Mouse (Mus musculus): ENCODE measurements around the gene Lmtk2. TPM values are rescaled to one million over a fixed set of nuclear protein-coding genes. Genes with fewer than 3 reads are reported as not detected.

The Lmtk2 gene
- total RNA-seq, 2 experiments from 2014 or later, result 23.7 to 25.8 TPM

DNA sequence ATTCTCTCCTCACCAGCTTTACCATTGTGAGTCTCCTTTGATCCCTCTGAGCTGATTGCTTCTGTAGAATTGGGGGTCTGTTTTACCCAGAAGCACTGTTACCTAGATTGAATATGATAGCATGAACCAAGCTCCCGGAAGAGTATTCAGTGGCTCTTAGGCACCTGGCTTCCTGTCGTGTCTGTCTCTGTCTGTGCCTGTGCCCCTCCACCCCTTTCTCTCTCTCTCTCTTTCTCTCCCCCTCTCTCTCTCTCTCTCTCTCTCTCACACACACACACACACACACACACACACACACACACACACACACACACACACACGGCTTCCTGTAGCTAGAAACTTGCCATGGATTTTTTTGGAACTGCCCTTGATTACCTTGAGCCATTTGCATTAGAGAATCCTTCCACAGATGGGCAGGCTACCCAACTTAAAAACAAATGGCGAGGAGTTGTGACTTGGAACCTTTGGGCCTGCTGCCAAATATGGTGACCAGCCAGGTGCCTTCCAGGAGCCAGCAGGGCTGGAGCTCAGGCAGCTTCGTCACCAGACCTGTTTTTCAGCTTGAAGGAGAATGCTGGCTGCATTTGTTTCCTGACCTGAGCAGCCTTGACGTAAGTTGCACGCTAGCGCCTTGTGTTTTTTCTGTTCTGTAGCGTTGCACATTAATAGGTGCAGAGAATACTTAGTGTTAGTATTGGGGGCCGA is 62.7 kb downstream of the Lmtk2 start:
- DNase-seq (ENCODE audit: low spot score), result no peak
- intact Hi-C loops (cut with DNase I), result no loop called here

DNA sequence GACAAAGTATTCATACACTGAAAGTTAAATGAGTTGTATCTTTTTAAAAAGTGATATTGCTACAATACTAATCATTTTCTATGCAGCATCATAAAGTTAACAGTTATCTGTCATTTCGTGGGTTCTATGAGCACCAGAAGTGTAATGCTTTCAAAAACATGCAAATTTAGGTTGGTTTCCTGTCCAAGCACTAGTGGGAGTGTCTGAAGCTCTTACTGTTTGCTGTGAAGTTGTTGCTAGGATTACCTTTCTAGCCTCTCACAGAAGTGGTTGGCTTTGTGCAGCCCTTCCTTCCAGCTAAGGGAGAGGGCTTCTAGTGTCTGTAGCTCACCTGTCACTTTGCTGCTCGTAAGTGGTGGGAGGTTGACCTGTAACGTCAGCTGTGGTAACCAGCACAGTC is 65.5 kb downstream of the Lmtk2 start:
- intact Hi-C loops (cut with DNase I), result no loop called here

DNA sequence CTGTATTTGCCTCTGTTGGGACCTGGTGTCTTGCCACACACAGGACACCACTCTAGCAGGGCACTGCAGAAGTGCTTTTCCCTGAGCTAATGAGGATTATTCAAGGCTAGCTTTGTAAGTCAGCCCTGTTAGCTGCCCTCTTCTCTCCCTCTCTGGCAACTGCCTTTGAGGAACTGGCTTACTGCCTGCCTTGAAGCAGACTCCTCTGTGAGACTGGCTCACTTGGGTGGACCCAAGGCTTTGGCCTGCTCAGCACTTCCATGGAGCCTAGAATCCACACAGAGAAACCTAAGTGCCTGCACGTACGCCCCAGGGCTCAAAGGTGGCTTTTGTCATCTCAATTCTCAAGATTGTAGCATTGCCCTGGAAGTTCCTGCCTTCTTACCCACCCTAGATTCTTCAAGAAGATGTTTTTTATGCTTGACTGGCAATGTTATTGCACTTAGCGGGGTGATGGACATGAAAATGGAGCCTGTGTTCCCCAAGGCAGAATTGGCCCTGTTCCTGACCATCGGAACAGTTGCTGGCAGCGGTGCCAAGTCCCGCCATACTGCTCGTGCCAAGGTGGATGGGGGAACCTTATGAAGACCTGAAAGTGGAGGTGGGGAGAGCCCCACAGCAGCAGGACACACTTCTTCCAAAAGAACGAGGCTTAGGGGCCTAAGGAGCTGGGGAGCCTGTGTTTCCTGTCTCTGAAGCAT is 69.2 kb downstream of the Lmtk2 start:
- intact Hi-C loops (cut with DNase I), result no loop called here
- no peak for DNase-seq (ENCODE audit: low spot score)

More for the DNA sequence above, 65.5 kb downstream of the Lmtk2 start:
- no peak for DNase-seq (ENCODE audit: low spot score)

DNA sequence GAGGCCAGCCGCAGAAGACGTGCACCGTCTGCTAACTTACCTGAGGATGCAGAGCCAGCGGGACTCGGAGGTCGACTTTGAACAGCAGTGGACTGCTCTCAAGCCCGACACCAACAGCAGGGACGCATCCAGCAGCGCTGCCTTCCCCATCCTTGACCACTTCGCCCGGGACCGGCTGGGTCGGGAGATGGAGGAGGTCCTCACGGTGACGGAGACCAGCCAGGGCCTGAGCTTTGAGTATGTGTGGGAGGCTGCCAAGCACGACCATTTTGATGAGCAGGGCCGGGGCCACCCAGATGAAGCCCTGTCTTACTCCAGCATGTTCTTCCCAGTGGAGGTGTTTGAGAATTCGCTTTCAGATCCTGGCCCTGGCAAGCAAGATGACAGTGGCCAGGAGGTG is 73.4 kb downstream of the Lmtk2 start:
- no peak for DNase-seq (ENCODE audit: low spot score)
- intact Hi-C loops (cut with DNase I), result no loop called here

DNA sequence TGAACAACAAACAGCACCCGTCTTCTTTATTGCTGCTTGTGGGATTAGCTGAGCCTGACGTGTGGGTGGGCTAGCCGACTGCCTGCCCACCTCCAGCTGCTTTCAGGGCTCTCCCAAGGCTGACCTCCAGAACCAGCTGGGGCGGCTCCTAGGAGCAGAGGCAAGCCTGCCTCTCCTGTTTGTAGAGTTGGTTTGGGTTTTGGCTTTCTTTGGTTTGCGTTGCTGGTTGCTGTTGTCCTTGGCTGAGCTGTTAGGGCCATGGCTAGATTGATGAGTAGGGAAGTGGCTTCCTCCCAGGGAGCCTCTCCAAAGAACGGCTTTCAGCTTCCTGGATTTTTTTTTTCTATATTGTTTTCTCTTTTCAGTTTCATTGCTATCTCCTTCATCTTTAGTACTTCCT is 78.0 kb downstream of the Lmtk2 start:
- no peak for DNase-seq (ENCODE audit: low spot score)
- intact Hi-C loops (cut with DNase I), result no loop called here

DNA sequence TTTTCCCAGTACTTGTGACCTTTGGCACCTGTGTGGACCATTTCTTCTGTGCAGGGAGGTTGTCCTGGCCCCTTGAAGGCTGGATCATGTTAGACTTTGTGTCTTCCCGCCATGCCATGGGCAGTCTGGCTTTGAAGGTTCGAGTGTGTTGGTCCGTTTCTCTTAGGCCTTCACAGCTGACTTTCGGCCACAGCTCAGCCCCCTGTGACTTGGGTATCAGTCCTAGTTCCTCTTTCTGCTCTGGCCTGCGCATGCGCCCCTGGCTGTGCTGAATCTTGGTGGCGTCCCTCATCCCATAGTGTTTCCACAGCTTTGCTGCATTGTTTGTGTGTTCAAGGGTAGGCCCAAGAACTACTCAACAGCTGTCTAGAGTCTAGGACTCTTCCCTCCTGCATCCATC is 81.0 kb downstream of the Lmtk2 start:
- intact Hi-C loops (cut with DNase I), result no loop called here
- no peak for DNase-seq (ENCODE audit: low spot score)

DNA sequence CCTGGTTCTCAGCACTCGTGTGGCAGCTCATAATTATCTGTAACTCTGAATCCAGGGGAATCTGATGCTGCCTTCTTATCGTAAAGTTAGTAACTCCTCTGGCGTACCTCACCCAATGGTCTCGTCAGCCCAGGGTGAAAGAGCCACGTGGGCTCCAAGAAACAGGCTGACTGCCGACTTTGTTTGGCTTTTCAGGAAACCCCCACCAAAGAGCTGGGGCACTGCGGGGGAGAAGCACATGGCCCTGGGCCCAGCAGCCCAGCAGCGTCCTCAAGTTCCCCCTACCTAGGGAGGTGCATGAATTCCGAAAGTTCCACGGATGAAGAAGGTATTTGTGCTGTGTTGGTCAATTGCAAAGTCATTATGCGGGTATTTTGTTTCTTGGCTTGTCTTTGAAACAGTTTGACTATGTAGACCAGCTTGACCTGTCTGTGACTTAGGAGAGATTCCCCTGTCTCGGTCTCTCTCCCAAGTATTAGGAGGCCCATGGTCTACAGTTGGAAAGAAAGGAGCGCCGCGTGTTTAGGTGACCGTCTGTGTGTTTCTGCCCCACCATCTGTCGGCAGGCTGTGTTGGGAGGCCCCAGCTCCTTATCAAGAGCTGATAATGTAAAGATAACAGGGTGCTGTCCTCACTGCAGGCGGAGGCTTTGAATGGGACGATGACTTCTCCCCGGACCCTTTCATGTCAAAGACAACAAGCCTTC is 82.5 kb downstream of the Lmtk2 start:
- intact Hi-C loops (cut with DNase I), result no loop called here

DNA sequence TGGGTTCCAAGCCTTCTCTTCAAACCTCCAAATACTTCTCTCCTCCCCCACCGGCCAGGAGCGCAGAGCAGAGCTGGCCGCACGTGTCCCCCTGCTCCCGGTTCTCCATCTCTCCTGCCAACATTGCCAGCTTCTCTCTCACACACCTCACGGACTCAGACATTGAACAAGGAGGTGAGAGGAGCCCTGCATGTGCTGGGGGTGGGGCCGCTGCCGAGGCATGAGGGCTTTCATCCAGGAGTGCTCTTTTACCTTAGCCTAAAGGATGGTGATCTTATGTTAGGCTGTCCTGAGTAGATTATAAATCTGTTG is 83.0 kb downstream of the Lmtk2 start:
- intact Hi-C loops (cut with DNase I), result no loop called here
- DNase-seq (ENCODE audit: low spot score), result no peak

More for the DNA sequence above, 82.5 kb downstream of the Lmtk2 start:
- no peak for DNase-seq (ENCODE audit: low spot score)

DNA sequence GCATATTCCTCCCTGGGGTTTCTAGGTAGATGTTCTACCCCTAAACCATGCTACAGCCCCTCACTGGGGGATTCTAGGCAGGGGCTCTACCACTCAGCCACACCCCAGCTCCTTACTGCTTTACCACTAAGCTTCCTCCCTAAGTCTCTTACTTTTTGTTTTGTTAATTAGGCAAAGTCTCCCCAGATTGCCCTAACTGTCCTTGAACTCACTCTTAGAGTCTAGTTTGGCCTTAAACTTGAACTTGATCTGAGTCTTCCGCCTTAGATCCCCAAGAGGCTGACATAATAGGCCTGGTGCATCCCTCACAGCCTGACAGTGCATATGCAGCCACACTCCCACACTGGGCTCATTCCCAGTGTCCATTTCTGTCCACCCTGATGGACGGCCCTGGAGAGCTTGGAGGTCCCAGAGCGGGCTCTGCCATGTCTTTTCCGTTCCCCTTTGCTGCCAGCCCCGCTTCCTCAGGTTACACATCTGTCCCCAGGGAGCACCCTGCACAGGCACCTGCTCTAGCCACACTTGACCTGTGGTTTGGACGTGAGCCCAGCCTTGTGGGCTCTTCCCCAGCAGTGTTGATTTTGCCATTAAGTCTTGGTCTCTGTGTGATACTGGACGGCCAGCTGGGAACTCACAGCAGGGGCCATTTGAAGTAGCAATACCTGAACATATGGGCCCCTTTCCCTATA is 83.6 kb downstream of the Lmtk2 start:
- DNase-seq (ENCODE audit: low spot score), result no peak
- intact Hi-C loops (cut with DNase I), result no loop called here

DNA sequence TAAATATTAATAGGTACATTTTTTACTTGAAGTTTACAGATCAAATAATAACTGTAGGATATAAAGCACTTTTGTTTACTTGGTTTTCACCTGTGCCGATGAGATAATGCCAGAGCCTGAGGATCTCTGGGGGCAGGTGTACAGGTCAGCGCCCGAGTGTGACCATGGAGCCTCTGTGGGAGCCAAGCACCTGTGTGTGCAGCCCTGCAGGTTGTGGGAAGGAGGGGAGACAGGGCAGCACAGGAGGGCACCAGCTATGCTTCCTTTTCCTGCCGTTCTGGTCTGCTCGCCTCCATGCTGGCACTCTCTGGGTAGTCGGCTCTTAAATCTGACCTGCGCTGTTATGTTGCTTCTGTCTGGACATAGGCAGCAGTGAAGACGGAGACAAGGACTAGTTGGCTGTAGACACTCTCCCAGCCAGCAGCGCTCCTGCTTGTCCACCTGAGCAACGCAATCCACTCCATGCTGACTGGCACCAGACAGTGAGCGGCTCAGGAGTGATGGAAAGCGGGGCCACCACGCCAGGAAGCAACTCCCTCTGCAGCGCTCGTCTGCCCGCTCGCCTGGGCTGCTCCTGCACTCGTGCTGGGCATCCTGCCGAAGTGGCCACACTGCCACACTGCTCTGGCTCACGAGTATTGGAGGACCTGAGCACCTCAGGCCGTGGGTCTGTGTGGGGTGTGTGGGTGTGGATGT is 84.3 kb downstream of the Lmtk2 start:
- no peak for DNase-seq (ENCODE audit: low spot score)
- intact Hi-C loops (cut with DNase I), result no loop called here

DNA sequence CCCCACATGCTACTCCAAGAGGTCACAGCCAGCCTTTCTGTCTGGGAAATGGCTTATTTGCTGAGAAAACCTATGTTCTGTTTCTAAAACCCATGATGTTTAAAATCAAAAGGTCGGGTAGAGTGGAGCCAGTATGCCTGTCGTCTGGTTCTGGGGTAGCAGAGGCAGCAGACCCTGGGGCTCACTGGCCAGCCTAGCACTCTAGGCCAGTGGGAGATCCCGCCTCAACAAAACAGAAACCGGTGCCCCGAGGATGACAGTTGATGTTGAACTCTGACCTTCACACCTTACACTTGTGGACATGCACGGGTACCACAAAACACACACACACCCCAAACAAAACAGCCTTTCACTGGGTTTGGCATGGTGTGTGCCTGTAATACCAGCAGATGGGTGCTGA is 88.2 kb downstream of the Lmtk2 start:
- intact Hi-C loops (cut with DNase I), result no loop called here
- DNase-seq (ENCODE audit: low spot score), result no peak

DNA sequence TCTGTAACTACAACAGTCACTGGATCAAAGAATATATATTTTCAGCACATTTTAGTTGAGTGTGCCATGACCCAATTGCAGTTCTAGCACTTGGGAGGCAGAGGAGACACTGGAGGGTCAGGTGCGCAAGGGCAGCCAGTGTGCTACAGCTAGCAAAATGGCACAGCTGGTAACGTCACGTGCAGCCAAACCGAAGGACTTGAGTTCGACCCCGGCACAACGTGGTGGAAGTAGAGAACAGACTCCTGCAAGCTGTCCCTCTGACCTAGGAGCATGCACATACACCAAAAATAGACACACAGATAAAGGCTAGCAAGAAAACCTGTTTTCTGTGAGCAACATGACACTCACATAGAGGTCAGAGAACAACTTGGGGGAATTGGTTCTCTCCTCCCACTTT is 89.1 kb downstream of the Lmtk2 start:
- DNase-seq (ENCODE audit: low spot score), result no peak
- intact Hi-C loops (cut with DNase I), result no loop called here

DNA sequence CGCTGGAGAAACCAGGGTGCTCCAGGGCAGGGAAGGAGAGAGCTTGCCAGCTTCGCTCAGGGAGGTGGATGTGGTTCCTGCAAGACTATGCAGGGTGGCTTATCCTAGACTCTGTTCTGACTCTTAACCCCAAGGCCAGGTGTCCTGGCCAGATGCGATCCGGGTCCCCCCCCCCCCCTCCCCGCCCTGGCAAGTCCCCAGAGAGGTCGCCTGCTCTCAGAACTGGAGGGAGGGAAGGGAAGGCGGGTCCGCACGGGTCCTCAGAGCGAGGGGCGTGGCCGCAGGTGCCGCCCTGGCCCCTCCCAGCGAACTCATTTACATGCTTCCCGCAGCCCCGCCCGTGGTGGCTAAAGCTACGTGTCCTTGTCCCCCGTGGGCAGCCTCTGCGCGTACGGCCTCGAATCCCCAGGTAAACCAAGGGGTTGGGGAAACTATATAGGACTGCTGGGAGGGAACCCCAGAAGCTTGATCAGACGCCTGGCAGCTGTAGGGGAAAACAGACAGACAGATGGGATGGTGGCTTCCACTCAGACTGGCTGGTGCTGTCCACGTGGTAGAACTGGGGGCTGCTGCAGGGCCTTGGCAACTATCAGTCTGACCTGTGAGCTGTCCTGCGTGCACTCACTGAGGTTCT is 89.8 kb downstream of the Lmtk2 start, which contains the start of gene Bhlha15:
Bhlha15 (plus strand) TSS at position 337 of the 634 bp plus-strand sequence.
- intact Hi-C loops (cut with DNase I), result no loop called here
- DNase-seq (ENCODE audit: low spot score), result no peak

DNA sequence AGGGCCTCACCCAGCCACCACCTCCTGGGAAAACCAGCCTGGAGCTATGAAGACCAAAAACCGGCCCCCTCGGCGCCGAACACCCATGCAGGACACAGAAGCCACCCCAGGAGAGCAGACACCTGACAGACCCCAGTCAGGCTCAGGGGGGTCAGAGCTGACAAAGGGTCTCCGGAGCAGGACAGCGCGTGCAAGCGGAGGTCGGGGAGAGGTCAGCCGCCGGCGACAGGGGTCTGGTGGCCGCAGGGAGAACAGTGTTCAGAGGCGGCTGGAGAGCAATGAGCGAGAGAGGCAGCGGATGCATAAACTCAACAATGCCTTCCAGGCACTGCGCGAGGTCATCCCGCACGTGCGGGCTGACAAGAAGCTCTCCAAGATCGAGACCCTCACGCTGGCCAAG is 90.8 kb downstream of the Lmtk2 start:
- intact Hi-C loops (cut with DNase I), result no loop called here
- no peak for DNase-seq (ENCODE audit: low spot score)

DNA sequence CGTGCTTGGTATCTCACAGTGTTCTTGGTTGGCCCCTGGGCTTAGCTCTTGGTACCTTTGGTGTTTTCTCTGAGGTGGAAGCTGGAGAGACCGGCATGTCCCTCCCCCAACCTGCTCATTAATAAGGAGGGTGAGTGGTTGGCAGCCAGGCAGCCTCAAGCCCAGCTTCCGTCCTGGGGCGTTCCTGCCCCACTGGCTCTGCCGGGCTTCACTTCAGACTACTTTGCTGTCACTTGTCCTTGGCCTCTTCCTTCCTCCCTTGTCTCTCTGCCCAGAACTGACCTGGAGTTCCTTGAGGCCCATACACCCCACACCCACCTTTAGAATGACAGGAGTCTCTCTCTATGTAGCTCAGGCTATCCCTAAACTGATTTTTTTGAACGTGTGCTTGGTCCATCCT is 92.4 kb downstream of the Lmtk2 start:
- intact Hi-C loops (cut with DNase I), result no loop called here
- DNase-seq (ENCODE audit: low spot score), result no peak

DNA sequence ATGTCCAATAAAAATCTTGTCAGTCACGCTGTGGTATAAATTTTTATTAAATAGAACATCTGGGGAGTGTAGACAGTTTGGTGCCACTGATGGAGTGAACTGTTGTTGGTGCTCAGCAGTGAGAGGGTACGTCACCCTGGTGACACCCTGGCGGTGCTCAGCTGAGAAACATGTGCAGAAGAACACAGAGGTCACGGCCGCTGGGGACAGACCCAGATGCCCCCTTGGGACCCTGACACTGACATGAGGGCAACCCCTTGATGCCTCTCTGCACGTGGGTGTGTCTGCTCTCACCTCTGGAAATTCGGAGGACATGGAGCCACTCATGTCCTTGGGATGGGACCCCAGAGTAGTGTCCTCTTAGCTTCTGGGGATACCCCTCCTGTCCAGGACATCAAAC is 94.2 kb downstream of the Lmtk2 start:
- no peak for DNase-seq (ENCODE audit: low spot score)
- intact Hi-C loops (cut with DNase I), result no loop called here

DNA sequence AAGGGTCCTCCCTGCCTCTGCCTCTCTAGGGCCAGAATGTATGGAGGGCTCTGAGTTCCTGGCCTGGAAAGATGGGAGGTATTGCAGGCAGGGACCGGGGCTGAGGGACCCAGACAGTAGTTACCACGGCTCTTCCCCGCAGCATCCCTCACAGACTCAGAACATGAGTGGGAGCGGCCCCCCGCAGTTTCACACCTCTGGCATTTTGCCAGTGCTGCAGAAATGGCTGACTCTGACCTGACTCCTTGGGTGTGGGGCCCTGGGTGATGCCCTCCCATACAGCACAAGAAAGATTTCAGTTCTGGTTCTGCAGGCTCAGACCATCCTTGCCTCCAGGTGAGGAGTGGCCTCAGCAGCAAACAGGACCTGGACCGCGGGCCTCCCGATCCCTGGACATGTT is 95.3 kb downstream of the Lmtk2 start:
- no peak for DNase-seq (ENCODE audit: low spot score)
- intact Hi-C loops (cut with DNase I), result no loop called here

DNA sequence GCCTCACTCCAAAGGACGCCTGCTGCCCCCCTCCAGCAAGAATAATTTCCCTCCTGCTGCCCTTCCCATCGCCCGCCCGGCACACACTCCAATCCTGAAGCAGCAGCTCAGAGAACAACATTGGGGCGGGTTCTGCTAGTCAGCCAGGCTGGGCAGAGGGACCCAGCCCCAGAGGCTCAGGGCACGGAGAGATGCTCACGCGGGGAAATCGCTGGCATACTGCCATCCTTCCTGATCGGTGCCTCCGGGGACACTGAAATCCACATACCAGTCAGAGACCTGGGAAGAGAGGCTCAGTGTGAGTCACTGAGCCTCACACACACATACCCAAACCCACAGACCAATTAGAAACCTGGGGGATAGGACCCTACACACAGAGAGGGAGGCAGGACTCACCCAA is 100.4 kb downstream of the Lmtk2 start:
- DNase-seq (ENCODE audit: low spot score), result no peak
- intact Hi-C loops (cut with DNase I), result loop anchor here (10.0 kb wide), 1 partner anchor 534 kb away; no protein-coding TSS in a partner anchor

DNA sequence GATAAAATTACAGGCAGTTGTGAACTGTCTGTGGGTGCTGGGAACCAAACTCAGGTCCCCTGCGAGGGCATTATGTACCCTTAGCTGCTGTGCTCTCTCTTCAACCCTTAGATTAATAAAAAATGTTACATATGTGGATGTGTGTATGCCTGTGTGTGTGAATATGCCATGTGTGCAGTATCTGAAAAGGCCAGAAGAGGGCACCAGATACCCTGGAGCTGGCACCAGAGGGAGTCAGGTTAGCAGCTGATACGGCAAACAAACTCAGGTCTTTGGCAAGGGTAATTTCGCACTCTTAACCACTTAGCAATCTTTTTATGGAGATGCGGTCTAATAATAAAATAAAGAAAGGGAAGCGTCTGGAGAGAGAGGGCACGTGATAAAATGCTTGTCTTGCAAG is 102.2 kb downstream of the Lmtk2 start:
- intact Hi-C loops (cut with DNase I), result loop anchor here (10.0 kb wide), 1 partner anchor 532 kb away; no protein-coding TSS in a partner anchor
- no peak for DNase-seq (ENCODE audit: low spot score)

Data from heart, postnatal 25 days (tissue).